Mouse (Mus musculus) lung, embryonic 15.5 days (tissue): ENCODE measurements around the gene 5830411N06Rik. TPM values are rescaled to one million over a fixed set of nuclear protein-coding genes. Genes with fewer than 3 reads are reported as not detected.

Experiments used
- ATAC-seq: fragments of 200-750 bp; cut with Nextera tagmentation; 2 replicates; pipeline ENCODE4 v1.8.0; 2017; ENCODE audit warnings: moderate number of reproducible peaks, borderline replicate concordance; ENCODE audit not compliant: low FRiP score, low TSS enrichment; ENCODE audit errors: extremely low read depth
- H3K27ac ChIP-seq: fragments of 300-500 bp; sonication (generic); 2 replicates; pipeline ENCODE4 v1.5.1; 2015; ENCODE audit warnings: moderate library complexity, mild to moderate bottlenecking, inconsistent platforms
- H3K27me3 ChIP-seq: fragments of 300-500 bp; sonication (generic); 2 replicates; pipeline ENCODE4 v1.6.1; 2015; ENCODE audit warnings: inconsistent platforms
- H3K36me3 ChIP-seq: fragments of 300-500 bp; sonication (generic); 2 replicates; pipeline ENCODE4 v1.6.1; 2015; ENCODE audit warnings: inconsistent platforms
- H3K4me1 ChIP-seq: fragments of 300-500 bp; sonication (generic); 2 replicates; pipeline ENCODE4 v1.6.1; 2015; ENCODE audit warnings: inconsistent platforms
- H3K4me2 ChIP-seq: fragments of 300-500 bp; sonication (generic); 2 replicates; pipeline ENCODE4 v1.6.1; 2015; ENCODE audit warnings: inconsistent platforms, mild to moderate bottlenecking, moderate library complexity
- H3K4me3 ChIP-seq: fragments of 300-500 bp; sonication (generic); 2 replicates; pipeline ENCODE4 v1.5.1; 2015; ENCODE audit warnings: mild to moderate bottlenecking, inconsistent platforms
- H3K9ac ChIP-seq: fragments of 300-500 bp; sonication (generic); 2 replicates; pipeline ENCODE4 v1.6.1; 2015; ENCODE audit warnings: inconsistent platforms
- H3K9me3 ChIP-seq: fragments of 300-500 bp; sonication (generic); 2 replicates; pipeline ENCODE4 v1.6.1; 2016; ENCODE audit warnings: inconsistent platforms
- WGBS: fragments of 180-500 bp; shearing (Covaris S2); methylation state at CpG from one replicate; pipeline ENCODE4 v1.1.7; 2015; 5-methylcytosine and 5-hydroxymethylcytosine counted together
- polyA plus RNA-seq: library from polyadenylated mRNA; unstranded; fragments of >200 nt; fragmentation: Nextera tagmentation; extraction: Ambion mirVana; gene quantifications from 2 replicates; pipeline ENCODE4 v1.2.1, GENCODE M21; 2015

The 5830411N06Rik gene
- polyA plus RNA-seq, 1 experiment from 2014 or later: 0.19 TPM

GRCm38 (mm10) chr7:140233696-140234095, 13.4 kb upstream of the 5830411N06Rik start:
- H3K9me3 ChIP-seq: no peaks in the 10 kb centered on the region
- H3K4me3 ChIP-seq: no peak overlapping the region
- ATAC-seq: no peak
- no peaks in the 10 kb centered on the region for H3K36me3 ChIP-seq
- no peak overlapping the region for H3K27ac ChIP-seq
- no peak overlapping the region for H3K9ac ChIP-seq
- WGBS: 88% methylated on average over 3 of the region's 3 CpGs
- no peaks in the 10 kb centered on the region for H3K27me3 ChIP-seq
- H3K4me2 ChIP-seq: no peak overlapping the region
- H3K4me1 ChIP-seq: no peaks in the 10 kb centered on the region

DNA sequence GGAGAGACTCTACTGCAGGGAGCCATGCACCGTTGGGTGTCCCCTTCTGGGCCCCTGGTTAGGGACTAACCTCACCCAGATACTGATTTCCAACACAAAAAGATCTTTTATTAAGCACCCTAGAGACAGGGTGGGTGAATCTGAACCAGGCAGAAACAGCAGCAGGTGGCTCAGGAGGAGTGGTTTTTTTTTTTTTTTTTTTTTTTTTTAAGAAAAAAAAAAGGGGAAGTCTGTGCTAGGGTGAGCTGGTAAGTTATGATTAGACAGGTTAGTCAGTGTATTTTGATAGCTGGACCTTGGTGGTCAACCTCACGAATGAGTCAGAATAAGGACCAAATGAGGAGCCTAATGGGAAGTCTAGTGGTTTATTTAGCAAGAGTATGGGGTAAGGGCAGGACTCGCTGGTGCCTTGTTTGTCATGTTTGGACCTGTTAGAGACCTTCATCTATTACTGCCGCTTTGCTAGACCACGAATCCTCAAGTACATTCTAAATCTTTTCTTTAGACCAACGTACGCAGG, 6.8 kb downstream of the 5830411N06Rik start:
- Histone ChIP-seq H3K4me2 (no peak overlapping the region), H3K9me3 (no peaks in the 10 kb centered on the region), H3K9ac (no peak overlapping the region), H3K4me1 (no peaks in the 10 kb centered on the region), H3K4me3 (no peak overlapping the region), H3K27ac (no peak overlapping the region), H3K36me3 (no peaks in the 10 kb centered on the region), H3K27me3 (no peaks in the 10 kb centered on the region)
- WGBS: 75% methylated on average over 7 of the region's 7 CpGs
- no peak for ATAC-seq

DNA sequence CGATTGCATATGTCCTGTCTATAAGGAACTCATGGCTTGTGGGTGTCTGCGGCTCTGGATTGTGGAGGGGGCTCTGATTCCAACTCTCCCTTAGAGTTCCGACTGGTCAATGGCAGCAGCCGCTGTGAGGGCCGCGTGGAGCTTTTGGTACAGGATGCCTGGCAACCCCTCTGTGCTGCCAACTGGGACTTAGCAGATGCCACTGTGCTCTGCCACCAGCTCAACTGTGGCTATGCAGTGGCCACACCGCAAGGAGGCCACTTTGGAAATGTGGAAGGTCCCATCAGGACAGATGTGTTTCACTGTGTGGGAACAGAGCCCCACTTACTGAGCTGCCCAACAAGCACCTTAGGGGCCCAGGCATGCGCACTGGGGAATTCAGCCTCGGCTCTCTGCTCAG, 48.7 kb downstream of the 5830411N06Rik start:
- no peak overlapping the region for H3K4me3 ChIP-seq
- 82% methylated on average over 9 of the region's 9 CpGs for WGBS
- H3K9me3 ChIP-seq: no peaks in the 10 kb centered on the region
- H3K36me3 ChIP-seq: no peaks in the 10 kb centered on the region
- H3K4me1 ChIP-seq: no peaks in the 10 kb centered on the region
- no peak overlapping the region for H3K4me2 ChIP-seq
- no peak overlapping the region for H3K27ac ChIP-seq
- ATAC-seq: no peak
- no peak overlapping the region for H3K9ac ChIP-seq
- no peaks in the 10 kb centered on the region for H3K27me3 ChIP-seq

- no peaks in the 10 kb centered on the region for H3K4me1 ChIP-seq
- no peak for ATAC-seq
Observed at GRCm38 (mm10) chr7:140296876-140297275, 49.8 kb downstream of the 5830411N06Rik start.

GRCm38 (mm10) chr7:140299416-140299815, 52.3 kb downstream of the 5830411N06Rik start:
- Histone ChIP-seq H3K36me3 (no peaks in the 10 kb centered on the region), H3K27ac (no peak overlapping the region), H3K4me2 (no peak overlapping the region), H3K4me1 (no peaks in the 10 kb centered on the region), H3K4me3 (no peak overlapping the region), H3K27me3 (no peaks in the 10 kb centered on the region), H3K9me3 (no peaks in the 10 kb centered on the region), H3K9ac (no peak overlapping the region)
- WGBS: 71% methylated on average over 3 of the region's 3 CpGs
- no peak for ATAC-seq

More at GRCm38 (mm10) chr7:140296876-140297275, 49.8 kb downstream of the 5830411N06Rik start:
- no peak overlapping the region for H3K4me3 ChIP-seq
- no peak overlapping the region for H3K27ac ChIP-seq
- no peaks in the 10 kb centered on the region for H3K36me3 ChIP-seq
- H3K27me3 ChIP-seq: no peaks in the 10 kb centered on the region
- no peak overlapping the region for H3K9ac ChIP-seq
- H3K4me2 ChIP-seq: no peak overlapping the region
- 69% methylated on average over 6 of the region's 6 CpGs for WGBS
- H3K9me3 ChIP-seq: no peaks in the 10 kb centered on the region

GRCm38 (mm10) chr7:140319861-140320385, 72.8 kb downstream of the 5830411N06Rik start:
- Histone ChIP-seq H3K4me3 (no peak overlapping the region), H3K27me3 (no peaks in the 10 kb centered on the region)
- 76% methylated on average over 3 of the region's 3 CpGs for WGBS

GRCm38 (mm10) chr7:140320558-140320957, 73.5 kb downstream of the 5830411N06Rik start, which contains the start of gene Olfr525:
Gene Olfr525 (plus strand): TSS chr7:140320858.
- ATAC-seq: no peak
- 52% methylated on average over 1 of the region's 1 CpGs for WGBS
- H3K9me3 ChIP-seq: no peaks in the 10 kb centered on the region
- no peak within 1 kb of the TSS for H3K4me2 ChIP-seq
- H3K27me3 ChIP-seq: no peaks in the 10 kb centered on the region
- no peak within 1 kb of the TSS for H3K27ac ChIP-seq
- no peak within 1 kb of the TSS for H3K4me3 ChIP-seq
- H3K36me3 ChIP-seq: no peaks in the 10 kb centered on the region
- H3K9ac ChIP-seq: no peak within 1 kb of the TSS
- no peaks in the 10 kb centered on the region for H3K4me1 ChIP-seq

More at GRCm38 (mm10) chr7:140319861-140320385, 72.8 kb downstream of the 5830411N06Rik start:
- Histone ChIP-seq H3K9me3 (no peaks in the 10 kb centered on the region), H3K27ac (no peak overlapping the region), H3K9ac (no peak overlapping the region), H3K4me1 (no peaks in the 10 kb centered on the region), H3K36me3 (no peaks in the 10 kb centered on the region), H3K4me2 (no peak overlapping the region)
- ATAC-seq: no peak

DNA sequence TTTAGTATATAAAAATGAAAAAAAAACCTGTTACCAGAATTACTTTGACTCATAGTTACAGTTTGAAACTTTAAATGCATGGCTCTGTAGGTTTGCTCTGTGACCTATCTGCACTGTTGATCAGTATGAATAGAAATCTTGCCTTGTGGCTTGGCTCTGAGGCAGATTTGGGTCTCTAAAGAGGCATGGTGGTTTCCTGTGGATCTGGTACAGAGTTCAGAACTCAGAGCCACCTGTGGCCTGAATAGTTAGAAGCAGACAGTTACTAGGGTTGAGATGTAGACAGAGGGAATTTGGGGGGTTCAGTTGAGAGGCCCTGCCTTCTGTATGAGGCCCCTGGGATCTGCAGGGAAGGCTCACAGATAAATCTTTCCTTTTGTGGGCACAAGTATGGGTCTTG, 74.1 kb downstream of the 5830411N06Rik start:
- no peak for ATAC-seq
- no peak overlapping the region for H3K4me3 ChIP-seq
- no peak overlapping the region for H3K27ac ChIP-seq
- no peak overlapping the region for H3K9ac ChIP-seq
- no peaks in the 10 kb centered on the region for H3K27me3 ChIP-seq
- H3K36me3 ChIP-seq: no peaks in the 10 kb centered on the region
- H3K4me1 ChIP-seq: no peaks in the 10 kb centered on the region
- H3K4me2 ChIP-seq: no peak overlapping the region
- H3K9me3 ChIP-seq: no peaks in the 10 kb centered on the region

- 52% methylated on average over 1 of the region's 1 CpGs for WGBS
- no peak overlapping the region for H3K4me3 ChIP-seq
- H3K36me3 ChIP-seq: no peaks in the 10 kb centered on the region
- no peak overlapping the region for H3K9ac ChIP-seq
- H3K4me2 ChIP-seq: no peak overlapping the region
- H3K9me3 ChIP-seq: no peaks in the 10 kb centered on the region
- no peak overlapping the region for H3K27ac ChIP-seq
- ATAC-seq: no peak; the same call in 1 of the 2 replicates
- no peaks in the 10 kb centered on the region for H3K4me1 ChIP-seq
- H3K27me3 ChIP-seq: no peaks in the 10 kb centered on the region
Observed at GRCm38 (mm10) chr7:140329766-140330304, 82.8 kb downstream of the 5830411N06Rik start.

DNA sequence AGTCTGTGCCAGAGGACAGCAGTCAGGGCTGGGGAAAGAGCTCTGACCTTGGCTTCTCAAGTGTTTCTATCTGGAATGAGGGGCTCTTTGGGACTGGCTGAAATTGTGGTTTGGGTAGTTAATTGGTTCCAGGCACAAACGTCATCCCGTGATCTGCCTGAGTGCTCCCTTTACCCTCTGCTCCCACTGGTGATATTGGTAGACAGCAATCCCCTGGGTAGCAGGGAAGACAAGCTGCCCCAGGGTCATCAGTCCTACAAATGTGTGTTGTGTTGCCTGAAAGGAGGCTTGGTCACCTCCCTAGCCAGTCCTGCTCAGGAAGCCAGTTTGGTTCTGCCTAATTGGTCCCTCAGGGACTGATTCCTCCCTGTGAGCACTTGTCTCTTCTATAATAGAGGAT, 86.6 kb downstream of the 5830411N06Rik start, which contains the start of gene Olfr527:
TSS of gene Olfr527 (plus strand) at position 301 of the 400 bp plus-strand sequence.
- no peaks in the 10 kb centered on the region for H3K4me1 ChIP-seq
- H3K4me2 ChIP-seq: no peak within 1 kb of the TSS
- H3K9ac ChIP-seq: no peak within 1 kb of the TSS
- H3K9me3 ChIP-seq: no peaks in the 10 kb centered on the region
- no peaks in the 10 kb centered on the region for H3K27me3 ChIP-seq
- no peak within 1 kb of the TSS for H3K27ac ChIP-seq
- H3K36me3 ChIP-seq: no peaks in the 10 kb centered on the region
- H3K4me3 ChIP-seq: no peak within 1 kb of the TSS
- WGBS: 78% methylated on average over 2 of the region's 2 CpGs
- no peak for ATAC-seq
